Mouse (Mus musculus) spleen, postnatal 4 days (tissue): ENCODE results near the gene Lnx1.

Experiments
- DNase-seq, 2 experiments: peaks; one replicate each; pipeline ENCODE4 v3.0.0; 2022; ENCODE audit warnings: low spot score in 2 of 2

Gene Lnx1

GRCm38 (mm10) chr5:74653766-74654165, 48.9 kb downstream of the Lnx1 start:
- DNase-seq = no peak

DNA sequence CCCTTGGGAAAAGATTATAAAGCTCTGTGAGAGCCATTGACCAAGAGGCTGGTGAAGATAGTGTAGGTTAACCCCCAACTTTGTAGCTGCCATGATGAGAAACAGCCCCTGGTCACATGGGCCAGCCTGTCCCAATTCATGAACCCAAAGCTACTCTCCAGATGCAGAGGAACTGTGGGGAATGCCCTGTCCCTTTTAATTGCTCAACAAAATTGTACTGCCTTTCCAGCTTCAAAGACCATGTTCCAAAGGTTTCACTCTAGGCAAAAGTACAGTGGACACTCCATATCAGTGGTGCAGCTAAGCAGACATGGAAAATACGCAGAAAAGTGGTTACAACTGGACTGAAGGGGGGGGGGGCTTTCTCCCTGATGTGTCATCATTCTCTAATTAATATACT, 53.6 kb downstream of the Lnx1 start:
- DNase-seq = no peak

- DNase-seq = no peak
Observed at GRCm38 (mm10) chr5:74648216-74648615, 54.5 kb downstream of the Lnx1 start.

- DNase-seq = no peak
Observed at GRCm38 (mm10) chr5:74647584-74647984, 55.1 kb downstream of the Lnx1 start.

DNA sequence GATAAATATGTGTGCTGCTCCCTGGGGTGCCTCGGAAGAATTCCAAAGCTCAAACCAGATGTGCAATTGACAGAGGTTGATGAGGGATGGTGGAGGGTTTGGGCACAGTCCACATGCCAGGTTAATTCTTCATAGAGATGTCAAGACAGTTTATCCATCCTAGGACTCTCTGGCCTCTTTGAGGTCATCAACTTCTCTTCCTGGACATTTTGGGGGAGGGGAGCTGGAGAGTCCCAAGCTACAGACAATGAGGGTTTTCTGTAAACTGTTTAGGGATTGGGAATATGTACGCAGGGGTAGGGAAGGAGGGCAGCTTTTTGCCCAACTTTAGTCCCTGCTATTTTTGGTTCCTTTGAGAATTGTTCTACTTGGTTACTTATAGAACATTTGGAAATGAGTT, 60.4 kb downstream of the Lnx1 start:
- no peak for DNase-seq

DNA sequence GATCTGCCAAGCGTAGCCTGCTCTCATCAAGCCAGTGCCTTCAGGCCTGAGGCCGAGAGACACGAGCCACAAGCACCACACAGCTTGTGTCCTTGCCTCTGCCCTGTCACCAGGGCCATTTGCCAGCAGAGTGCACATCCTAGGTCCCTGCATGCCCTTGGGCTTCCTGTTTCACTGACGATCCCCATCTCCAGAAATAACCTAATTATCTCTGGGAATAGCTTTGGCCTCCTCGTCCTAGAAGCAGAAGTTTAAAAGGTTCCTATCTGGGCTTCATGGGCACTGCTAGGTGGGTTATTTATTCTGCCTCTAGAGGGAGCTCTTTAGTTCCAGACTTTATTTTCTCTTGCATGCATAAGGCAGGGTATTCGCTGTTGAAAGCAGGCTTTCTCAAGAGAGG, 61.7 kb downstream of the Lnx1 start:
- no peak for DNase-seq

- DNase-seq = no peak
Observed at GRCm38 (mm10) chr5:74640504-74640903, 62.2 kb downstream of the Lnx1 start.

DNA sequence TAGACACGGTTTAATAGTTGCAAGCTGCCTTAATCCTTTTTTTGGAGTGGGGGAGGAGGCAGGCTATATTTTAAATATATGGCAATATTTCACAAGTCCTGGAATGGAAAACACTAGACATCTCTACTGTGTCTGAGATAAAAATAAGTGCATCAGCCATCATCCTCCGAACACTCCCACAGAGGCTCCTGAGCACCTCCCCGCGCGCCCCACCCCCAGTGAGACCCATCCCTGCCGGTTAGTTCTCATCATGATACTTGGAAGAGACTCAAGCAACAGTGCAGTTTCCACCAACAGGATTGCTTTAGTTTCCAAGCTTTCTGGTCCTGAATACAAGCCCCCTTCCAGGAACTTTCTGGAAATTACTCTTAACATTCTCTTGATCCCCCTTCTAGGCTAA, 63.2 kb downstream of the Lnx1 start:
- no peak for DNase-seq

DNA sequence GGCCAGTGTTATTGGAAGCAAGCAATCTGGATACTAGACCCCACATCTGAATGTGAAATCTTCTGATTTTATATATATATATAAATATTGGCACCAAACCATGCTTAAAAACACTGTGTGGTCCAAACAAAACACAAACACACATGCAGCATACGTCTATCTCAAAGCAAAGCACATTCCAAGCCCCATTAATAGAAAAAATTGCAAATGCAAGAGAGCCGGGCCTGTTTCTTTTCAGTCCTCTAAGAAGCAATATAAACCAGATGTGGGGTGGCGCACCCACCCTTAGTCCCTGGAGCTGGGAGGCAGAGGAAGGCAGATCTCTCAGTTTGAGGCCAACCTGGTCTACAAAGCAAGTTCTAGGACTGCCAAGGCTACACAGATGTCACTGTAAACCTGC, 68.3 kb downstream of the Lnx1 start:
- no peak for DNase-seq

DNA sequence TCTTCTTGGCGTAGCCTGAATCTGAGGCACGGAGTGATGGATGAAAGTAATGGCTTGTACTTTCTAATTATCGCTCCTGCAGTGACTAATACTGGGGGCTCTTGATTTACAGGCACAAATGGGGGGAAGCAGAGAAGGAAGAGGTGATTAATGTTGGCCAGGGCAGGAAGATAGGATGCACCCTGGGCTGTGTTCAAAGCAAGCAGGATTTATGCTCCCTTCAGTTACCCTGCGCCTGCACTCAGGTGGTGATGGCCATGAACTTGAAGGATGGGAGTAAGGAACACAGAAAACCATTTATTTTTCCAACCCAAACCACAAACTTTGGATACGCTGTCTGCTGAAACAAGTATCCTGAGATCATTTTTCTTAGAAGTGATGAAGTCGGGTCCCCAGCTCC, 69.3 kb downstream of the Lnx1 start:
- DNase-seq = no peak

DNA sequence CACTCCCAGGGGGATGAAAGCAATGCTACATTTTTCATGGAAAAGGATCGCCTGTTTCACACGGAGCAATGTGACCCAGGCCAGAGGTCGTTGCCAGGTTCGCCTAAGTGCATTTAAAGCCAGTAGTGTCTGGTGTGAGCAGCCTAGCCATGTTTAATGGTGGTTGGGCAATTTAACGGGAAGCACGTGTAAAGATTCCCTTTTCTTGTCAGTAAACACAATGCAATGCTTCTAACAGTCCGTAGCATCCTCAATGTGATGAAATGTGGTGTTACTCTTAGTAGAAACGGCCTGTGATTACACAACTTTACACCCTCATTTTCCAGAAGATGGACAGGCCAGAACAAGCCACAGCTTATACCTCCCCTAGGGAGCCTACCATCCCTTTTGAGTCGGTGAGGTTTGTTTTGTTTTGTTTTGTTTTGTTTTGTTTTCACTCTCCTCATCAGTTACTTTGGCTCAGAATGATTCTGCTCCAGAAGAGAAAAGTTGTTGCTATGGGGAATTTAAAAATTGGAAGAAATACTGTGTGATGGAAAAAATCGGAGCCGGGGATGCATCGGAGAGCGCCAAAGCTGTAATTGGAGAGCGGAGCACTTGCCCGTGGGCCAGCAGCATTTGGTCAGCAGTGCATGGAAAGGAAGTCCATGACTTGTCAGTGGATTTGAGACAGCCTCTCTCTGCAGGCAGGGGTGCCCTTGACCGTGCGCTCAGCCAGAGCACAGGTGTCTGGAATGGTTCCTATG, 70.2 kb downstream of the Lnx1 start:
- no peak for DNase-seq

DNA sequence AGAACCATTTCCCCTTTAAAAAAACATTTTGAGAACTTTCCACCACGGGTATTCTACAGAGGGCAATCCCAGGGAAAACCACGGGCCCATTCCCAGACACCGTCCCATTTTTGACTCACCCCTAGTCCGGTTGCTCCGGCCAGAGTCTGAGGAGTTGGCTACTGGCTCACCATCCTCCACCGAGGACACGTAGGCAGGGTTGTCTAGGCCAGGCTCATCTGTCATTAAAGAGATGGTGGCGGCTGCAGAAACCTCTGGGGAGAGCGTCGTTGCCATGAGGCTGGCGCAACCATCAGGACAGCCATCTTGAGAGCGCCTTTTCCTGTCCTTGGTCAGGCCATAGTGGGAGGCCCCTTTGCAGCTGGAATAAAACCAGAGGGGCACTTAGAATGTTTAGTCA, 74.7 kb downstream of the Lnx1 start:
- DNase-seq = no peak

DNA sequence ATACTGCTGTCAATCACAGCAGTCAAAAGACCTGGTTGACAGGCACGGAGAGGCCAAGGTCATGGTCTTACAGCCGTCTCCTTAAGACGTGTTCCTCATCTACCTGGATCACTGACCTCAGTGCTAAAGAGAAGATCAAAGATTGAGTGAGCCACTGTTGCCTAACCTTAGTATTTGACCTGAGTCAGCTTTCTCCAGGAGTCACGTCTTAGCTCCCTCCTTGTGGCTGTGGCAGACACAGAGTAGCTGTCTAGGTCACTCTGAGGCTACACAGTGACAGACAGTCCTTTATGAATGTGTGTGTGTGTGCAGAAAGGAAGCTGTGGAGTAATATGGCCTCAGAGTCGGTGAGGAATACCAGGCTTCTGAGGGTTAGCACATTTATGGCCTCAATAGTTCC, 78.3 kb downstream of the Lnx1 start:
- no peak for DNase-seq

- no peak for DNase-seq
Observed at GRCm38 (mm10) chr5:74623316-74624000, 79.3 kb downstream of the Lnx1 start.

GRCm38 (mm10) chr5:74621691-74622470, 80.8 kb downstream of the Lnx1 start:
- DNase-seq = no peak

DNA sequence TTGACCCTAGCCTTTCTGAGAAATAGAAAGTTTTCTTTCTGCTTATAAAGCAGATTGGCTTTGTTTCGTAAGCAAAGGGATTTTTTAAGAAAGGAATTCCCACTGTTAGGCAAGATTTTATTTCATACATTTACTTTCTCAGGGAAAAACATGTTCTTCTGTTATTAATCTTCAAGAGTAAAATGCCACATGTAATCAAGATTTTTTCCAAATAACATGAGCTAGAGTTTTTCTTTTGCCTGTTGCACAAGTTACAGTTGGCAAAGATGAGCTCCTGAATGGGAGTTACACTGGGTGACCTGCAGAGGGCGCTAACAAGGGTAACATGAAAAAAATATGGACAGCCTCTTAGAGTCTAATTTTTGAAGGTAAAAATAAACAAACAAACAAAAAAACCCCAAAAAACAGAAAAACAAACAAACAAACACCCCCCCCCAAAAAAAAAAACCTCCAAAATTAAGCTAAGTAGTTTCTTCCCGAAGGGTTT, 84.1 kb downstream of the Lnx1 start:
- DNase-seq = no peak

DNA sequence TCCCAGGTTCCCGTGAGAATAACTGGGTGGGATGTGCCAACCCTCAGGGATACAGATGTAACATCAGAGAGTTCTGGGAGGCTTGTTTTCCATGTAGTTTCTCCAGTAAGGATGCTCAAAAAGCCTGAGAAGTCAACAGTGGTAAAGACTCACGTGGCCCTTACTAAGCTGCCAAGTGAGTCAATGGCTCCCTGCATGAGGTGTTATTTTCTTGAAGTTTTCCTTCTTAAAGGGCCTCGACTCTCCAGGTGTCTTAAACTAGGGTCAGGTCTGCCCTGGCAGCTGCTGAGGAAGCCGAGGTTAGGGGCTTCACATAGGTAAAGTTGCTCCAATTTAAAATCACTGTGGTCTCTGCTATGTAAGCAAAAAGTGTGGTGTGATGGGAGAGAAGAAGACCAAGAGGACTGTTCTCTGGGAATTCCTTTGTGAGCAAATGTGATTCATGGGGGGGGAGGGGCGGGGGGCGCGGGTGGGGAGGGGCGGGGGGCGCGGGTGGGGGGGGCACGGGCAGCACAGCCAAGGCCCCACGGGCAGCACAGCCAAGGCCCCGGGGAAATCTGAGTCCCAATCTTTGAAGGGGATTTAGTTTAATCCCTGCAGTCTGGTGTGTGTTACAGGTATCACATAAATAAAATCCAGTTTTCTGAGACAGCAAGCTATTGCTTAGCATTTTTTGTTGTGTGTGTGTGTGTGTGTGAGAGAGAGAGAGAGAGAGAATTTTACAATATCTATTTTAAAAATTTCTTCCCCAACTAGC, 84.7 kb downstream of the Lnx1 start:
- no peak for DNase-seq

GRCm38 (mm10) chr5:74613491-74614151, 89.1 kb downstream of the Lnx1 start:
- no peak for DNase-seq

GRCm38 (mm10) chr5:74612713-74613112, 90.0 kb downstream of the Lnx1 start:
- DNase-seq = no peak

DNA sequence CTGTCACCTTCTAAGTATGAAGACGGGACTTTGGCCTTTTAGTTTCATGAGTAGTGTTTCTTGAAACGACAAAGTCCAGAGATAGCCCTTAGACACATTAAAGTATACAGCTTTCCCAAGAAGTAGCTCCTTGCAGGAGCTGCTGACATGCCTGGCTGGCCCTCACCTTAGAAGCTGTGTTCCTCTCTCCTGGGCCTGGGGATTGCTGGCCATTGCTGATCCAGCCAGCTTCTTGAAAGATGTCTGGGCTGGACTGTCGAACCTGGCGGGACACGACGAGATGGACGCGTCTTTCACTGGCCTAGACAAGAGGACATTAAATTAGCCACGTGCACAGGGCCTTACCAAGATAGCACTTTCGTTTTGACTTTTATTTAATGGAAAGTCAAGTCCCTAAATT, 92.2 kb downstream of the Lnx1 start:
- DNase-seq = no peak

DNA sequence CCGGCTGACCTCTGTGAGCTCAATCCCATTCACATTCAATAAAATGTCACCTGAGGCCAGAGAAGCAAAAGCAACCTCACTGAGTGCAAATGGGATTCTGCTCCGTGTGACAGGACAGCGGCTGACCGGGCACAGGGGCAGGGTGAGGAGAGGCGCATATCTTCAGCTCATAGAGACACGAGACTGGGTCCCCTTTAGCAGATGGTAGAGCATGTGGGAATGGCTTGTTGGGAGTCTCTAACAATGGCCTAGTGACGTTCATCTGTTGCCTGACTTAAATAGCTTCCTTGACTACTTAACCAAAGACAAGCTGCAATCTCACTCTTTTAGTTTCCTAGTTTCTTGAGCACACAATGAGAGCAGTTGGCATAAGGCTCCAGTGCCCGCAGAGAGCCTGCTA, 96.5 kb downstream of the Lnx1 start:
- no peak for DNase-seq
